Mouse (Mus musculus) liver, postnatal 0 days (tissue): ENCODE measurements around the gene Bfsp2. TPM values are rescaled to one million over a fixed set of nuclear protein-coding genes. Genes with fewer than 3 reads are reported as not detected.

Experiments
- ATAC-seq: fragments of 200-750 bp; cut with Nextera tagmentation; 2 replicates; pipeline ENCODE4 v1.8.0; 2017; ENCODE audit warnings: mild to moderate bottlenecking, moderate library complexity
- DNase-seq: peaks from one replicate; pipeline ENCODE4 v3.0.0-alpha.2; 2016
- H3K27ac ChIP-seq: fragments of 300-500 bp; sonication (generic); 2 replicates; pipeline ENCODE4 v1.5.1; 2014; ENCODE audit warnings: antibody characterized with exemption, moderate library complexity, mild to moderate bottlenecking, low read depth
- H3K27me3 ChIP-seq: fragments of 300-500 bp; sonication (generic); 2 replicates; pipeline ENCODE4 v1.6.1; 2014; ENCODE audit warnings: low read length, control low read depth, mixed read lengths; ENCODE audit not compliant: insufficient read depth
- H3K36me3 ChIP-seq: fragments of 300-500 bp; sonication (generic); replicated peaks from 2 replicates; pipeline ENCODE4 v1.6.1; 2014; ENCODE audit warnings: mild to moderate bottlenecking, control low read depth, low read length, moderate library complexity, mixed read lengths; ENCODE audit not compliant: insufficient read depth
- H3K4me1 ChIP-seq: fragments of 300-500 bp; sonication (generic); 2 replicates; pipeline ENCODE4 v1.6.1; 2014; ENCODE audit warnings: antibody characterized with exemption, mild to moderate bottlenecking, control low read depth; ENCODE audit not compliant: insufficient read depth
- H3K4me2 ChIP-seq: fragments of 300-500 bp; sonication (generic); 2 replicates; pipeline ENCODE4 v1.6.1; 2014; ENCODE audit warnings: low read depth, mild to moderate bottlenecking, low read length, moderate library complexity, mixed read lengths
- H3K4me3 ChIP-seq: fragments of 300-500 bp; sonication (generic); 2 replicates; pipeline ENCODE4 v1.5.1; 2014; ENCODE audit warnings: low read depth, low read length
- H3K9ac ChIP-seq: fragments of 300-500 bp; sonication (generic); replicated peaks from 2 replicates; pipeline ENCODE4 v1.6.1; 2014; ENCODE audit warnings: mild to moderate bottlenecking, moderate library complexity
- H3K9me3 ChIP-seq: fragments of 300-500 bp; sonication (generic); 2 replicates; pipeline ENCODE4 v1.6.1; 2016; ENCODE audit warnings: mild to moderate bottlenecking, control low read depth, low read length, mixed read lengths
- CTCF ChIP-seq: sonication (generic); IDR thresholded peaks from 2 replicates; pipeline ENCODE4 v1.5.1; 2016; ENCODE audit warnings: antibody characterized with exemption, low read depth
- EP300 ChIP-seq: IDR thresholded peaks from 2 replicates; pipeline ENCODE4 v1.6.1; 2016; ENCODE audit warnings: antibody characterized with exemption, low read depth, mild to moderate bottlenecking
- WGBS: fragments of 180-500 bp; shearing (Covaris S2); extraction: QIAGEN DNeasy Blood & Tissue Kit; methylation state at CpG from one replicate; pipeline ENCODE4 v1.1.7; 2014; ENCODE audit not compliant: insufficient replicate concordance; 5-methylcytosine and 5-hydroxymethylcytosine counted together
- polyA plus RNA-seq: library from polyadenylated mRNA; unstranded; fragments of >200 nt; fragmentation: Nextera tagmentation; extraction: Ambion mirVana; gene quantifications from 2 replicates; pipeline ENCODE4 v1.2.1, GENCODE M21; 2015

Gene Bfsp2
- 5.5 and 6.3 TPM in 2 replicates for polyA plus RNA-seq

DNA sequence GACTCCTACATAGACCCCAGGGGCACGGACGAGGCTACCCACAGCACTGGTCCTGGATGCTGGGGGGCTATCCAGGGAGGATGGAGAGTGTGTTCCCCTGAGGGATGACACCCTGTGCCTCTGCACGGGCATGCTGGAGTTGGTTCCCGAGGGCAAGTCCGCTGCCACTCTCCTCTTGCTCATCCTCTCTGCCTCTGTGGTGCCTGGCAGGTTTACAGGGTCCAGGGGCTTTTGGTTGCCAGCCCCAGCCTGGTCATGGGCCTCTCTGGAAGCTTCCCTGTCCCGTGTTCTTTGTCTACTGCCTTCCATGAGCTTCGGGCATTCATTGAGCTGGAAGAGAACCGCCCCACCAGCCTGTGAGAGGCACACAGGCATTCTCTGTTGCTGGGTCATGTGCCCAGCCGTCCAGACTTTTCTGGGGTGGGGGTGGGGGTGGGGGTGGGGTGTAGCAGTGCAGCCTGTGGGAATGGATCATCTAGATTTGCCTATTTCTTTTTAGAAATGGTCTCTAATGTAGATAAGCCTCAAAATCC, at the start of gene Bfsp2:
Gene Bfsp2, minus strand, starts transcription at position 377 of the 533 bp plus-strand sequence.
- no peak for ATAC-seq
- WGBS, result 72% methylated on average over 9 of the region's 9 CpGs
- Histone ChIP-seq H3K27ac (no peak within 1 kb of the TSS), H3K9me3 (no peaks in the 10 kb centered on the region), H3K27me3 (no peaks in the 10 kb centered on the region), H3K4me1 (peaks cover 6% of the 10 kb centered on the region; the same call in 1 of the 2 replicates), H3K4me3 (no peak within 1 kb of the TSS), H3K4me2 (no peak within 1 kb of the TSS), H3K9ac (no peak within 1 kb of the TSS), H3K36me3 (no peaks in the 10 kb centered on the region)
- no peak for TF ChIP-seq EP300
- TF ChIP-seq CTCF, result no peak
- DNase-seq, result no peak

- WGBS, result 40% methylated on average over 10 of the region's 10 CpGs
- H3K4me1 ChIP-seq, result peaks cover 4% of the 10 kb centered on the region; the same call in 1 of the 2 replicates
- H3K4me3 ChIP-seq, result no peak overlapping the region
- H3K27me3 ChIP-seq, result no peaks in the 10 kb centered on the region
- no peak overlapping the region for H3K27ac ChIP-seq
- TF ChIP-seq CTCF (no peak), EP300 (no peak)
- H3K36me3 ChIP-seq, result no peaks in the 10 kb centered on the region
- ATAC-seq (no peak), DNase-seq (peak; percentile 24)
- no peak overlapping the region for H3K9ac ChIP-seq
- no peak overlapping the region for H3K4me2 ChIP-seq
- H3K9me3 ChIP-seq, result no peaks in the 10 kb centered on the region
Observed at GRCm38 (mm10) chr9:103525041-103525537, 44.9 kb upstream of the Bfsp2 start.

DNA sequence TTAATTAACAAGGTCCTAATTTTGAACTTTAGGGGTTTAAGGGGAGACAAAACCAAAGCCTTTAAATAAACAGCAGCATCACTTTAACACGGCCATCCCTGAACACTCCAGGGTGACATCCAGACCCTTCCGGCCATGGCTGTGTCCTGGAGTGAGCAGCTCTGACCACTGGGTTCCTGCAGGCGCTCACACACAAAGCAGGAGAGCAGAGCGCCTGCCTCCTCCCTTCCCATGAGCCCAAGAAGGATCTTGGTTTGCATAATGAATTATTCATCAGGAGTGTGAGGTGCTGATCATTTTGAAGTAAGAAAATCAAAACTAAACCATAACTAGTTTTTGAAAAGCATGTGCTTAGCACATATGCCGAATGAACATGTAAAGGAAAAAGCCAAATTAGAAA, 44.4 kb upstream of the Bfsp2 start:
- no peak overlapping the region for H3K27ac ChIP-seq
- no peaks in the 10 kb centered on the region for H3K9me3 ChIP-seq
- no peaks in the 10 kb centered on the region for H3K27me3 ChIP-seq
- DNase-seq, result no peak
- H3K9ac ChIP-seq, result no peak overlapping the region
- no peak for TF ChIP-seq EP300
- no peak for TF ChIP-seq CTCF
- no peak for ATAC-seq
- peaks cover 4% of the 10 kb centered on the region; the same call in 1 of the 2 replicates for H3K4me1 ChIP-seq
- WGBS, result 55% methylated on average over 5 of the region's 5 CpGs
- no peak overlapping the region for H3K4me2 ChIP-seq
- H3K36me3 ChIP-seq, result no peaks in the 10 kb centered on the region
- no peak overlapping the region for H3K4me3 ChIP-seq

GRCm38 (mm10) chr9:103523742-103524403, 43.7 kb upstream of the Bfsp2 start:
- no peak for ATAC-seq
- H3K9ac ChIP-seq, result no peak overlapping the region
- H3K36me3 ChIP-seq, result no peaks in the 10 kb centered on the region
- WGBS, result 70% methylated on average over 7 of the region's 7 CpGs
- H3K4me3 ChIP-seq, result no peak overlapping the region
- H3K4me2 ChIP-seq, result no peak overlapping the region
- no peaks in the 10 kb centered on the region for H3K27me3 ChIP-seq
- H3K4me1 ChIP-seq, result peaks cover 4% of the 10 kb centered on the region; the same call in 1 of the 2 replicates
- no peak for DNase-seq
- H3K9me3 ChIP-seq, result no peaks in the 10 kb centered on the region
- TF ChIP-seq EP300 (no peak), CTCF (no peak)
- no peak overlapping the region for H3K27ac ChIP-seq

GRCm38 (mm10) chr9:103523008-103523407, 42.8 kb upstream of the Bfsp2 start:
- DNase-seq (no peak), ATAC-seq (no peak)
- Histone ChIP-seq H3K4me2 (no peak overlapping the region), H3K27ac (no peak overlapping the region), H3K9me3 (no peaks in the 10 kb centered on the region), H3K4me1 (peaks cover 4% of the 10 kb centered on the region; the same call in 1 of the 2 replicates), H3K4me3 (no peak overlapping the region), H3K36me3 (no peaks in the 10 kb centered on the region), H3K27me3 (no peaks in the 10 kb centered on the region), H3K9ac (no peak overlapping the region)
- 60% methylated on average over 5 of the region's 6 CpGs for WGBS
- TF ChIP-seq CTCF (no peak), EP300 (no peak)

DNA sequence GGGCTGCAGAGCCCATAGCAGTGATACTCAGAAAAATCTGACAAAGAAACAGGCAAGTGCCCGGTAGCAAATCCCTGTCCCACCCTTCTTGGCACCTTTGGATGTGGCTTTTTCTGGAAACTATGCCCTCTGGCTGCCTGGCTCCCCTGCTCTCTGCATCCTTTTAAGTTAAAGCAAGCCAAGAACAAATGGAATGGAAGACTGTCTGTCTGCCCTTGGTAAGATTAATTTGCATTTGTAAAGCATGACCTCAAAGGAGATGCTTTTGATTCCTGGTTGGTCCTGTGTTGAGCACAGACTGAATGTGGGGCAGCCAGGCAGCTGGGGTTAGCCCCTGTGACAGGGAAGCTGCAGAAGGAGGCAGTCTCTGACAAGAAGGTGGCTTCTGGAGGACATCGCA, 33.7 kb upstream of the Bfsp2 start:
- Histone ChIP-seq H3K9ac (no peak overlapping the region), H3K4me2 (no peak overlapping the region), H3K4me3 (no peak overlapping the region), H3K9me3 (no peaks in the 10 kb centered on the region), H3K36me3 (no peaks in the 10 kb centered on the region), H3K27me3 (no peaks in the 10 kb centered on the region), H3K4me1 (no peaks in the 10 kb centered on the region), H3K27ac (no peak overlapping the region)
- WGBS, result 76% methylated on average over 2 of the region's 2 CpGs
- TF ChIP-seq CTCF, result no peak
- no peak for TF ChIP-seq EP300
- ATAC-seq (no peak), DNase-seq (no peak)
